Mouse (Mus musculus) testis, adult 2 months (tissue): ENCODE measurements around the gene Tmem189. TPM values are rescaled to one million over a fixed set of nuclear protein-coding genes. Genes with fewer than 3 reads are reported as not detected.

Experiments used
- H3K27ac ChIP-seq: fragments of 200-500 bp; 2 replicates; pipeline ENCODE4 v1.5.1; 2012; ENCODE audit warnings: low read depth, low read length; ENCODE audit not compliant: control insufficient read depth, insufficient read depth
- H3K27me3 ChIP-seq: fragments of 200-500 bp; 2 replicates; pipeline ENCODE4 v1.6.1; 2012; ENCODE audit warnings: mild to moderate bottlenecking, low read length, moderate library complexity; ENCODE audit not compliant: control insufficient read depth, insufficient read depth
- H3K36me3 ChIP-seq: fragments of 200-500 bp; 2 replicates; pipeline ENCODE4 v1.6.1; 2012; ENCODE audit warnings: mild to moderate bottlenecking, low read length; ENCODE audit not compliant: control insufficient read depth, insufficient read depth
- H3K4me1 ChIP-seq: fragments of 200-500 bp; 2 replicates; pipeline ENCODE4 v1.6.1; 2012; ENCODE audit warnings: low read length; ENCODE audit not compliant: control insufficient read depth, insufficient read depth
- H3K4me3 ChIP-seq: fragments of 200-500 bp; 2 replicates; pipeline ENCODE4 v1.5.1; 2012; ENCODE audit warnings: low read depth, mild to moderate bottlenecking, low read length, moderate library complexity, mixed read lengths; ENCODE audit not compliant: control insufficient read depth
- CTCF ChIP-seq: fragments of 200-500 bp; IDR thresholded peaks from 2 replicates; pipeline ENCODE4 v1.5.1; 2012; ENCODE audit warnings: low read depth, mild to moderate bottlenecking, inconsistent platforms, low read length, moderate library complexity; ENCODE audit not compliant: control insufficient read depth, insufficient read depth, insufficient replicate concordance
- POLR2A ChIP-seq: fragments of 200-500 bp; IDR thresholded peaks from 2 replicates; pipeline ENCODE4 v1.6.1; 2012; ENCODE audit warnings: low read depth, mild to moderate bottlenecking, inconsistent platforms, low read length, moderate library complexity; ENCODE audit not compliant: control insufficient read depth
- polyA plus RNA-seq: library from polyadenylated mRNA; depleted of rRNA; stranded (reverse); fragments of >200 nt; gene quantifications from 2 replicates; pipeline ENCODE4 v1.2.3, GENCODE M21; 2012

Tmem189 gene
- polyA plus RNA-seq, 1 experiment: 97.4 TPM

- Histone ChIP-seq H3K4me1 (peaks cover 14% of the 10 kb centered on the region), H3K27me3 (no peaks in the 10 kb centered on the region), H3K27ac (no peak overlapping the region), H3K36me3 (no peaks in the 10 kb centered on the region), H3K4me3 (no peak overlapping the region)
- no peak for TF ChIP-seq POLR2A
Measured at GRCm38 (mm10) chr2:167687651-167688101, 1.9 kb downstream of the Tmem189 start.

GRCm38 (mm10) chr2:167687250-167687586, 2.4 kb downstream of the Tmem189 start:
- no peaks in the 10 kb centered on the region for H3K27me3 ChIP-seq
- no peak overlapping the region for H3K4me3 ChIP-seq
- no peak overlapping the region for H3K27ac ChIP-seq
- TF ChIP-seq CTCF: no peak
- no peak for TF ChIP-seq POLR2A
- H3K36me3 ChIP-seq: no peaks in the 10 kb centered on the region
- peaks cover 14% of the 10 kb centered on the region for H3K4me1 ChIP-seq

- H3K27ac ChIP-seq: no peak overlapping the region
- no peaks in the 10 kb centered on the region for H3K27me3 ChIP-seq
- H3K4me3 ChIP-seq: no peak overlapping the region
- peaks cover 14% of the 10 kb centered on the region for H3K4me1 ChIP-seq
- no peaks in the 10 kb centered on the region for H3K36me3 ChIP-seq
- TF ChIP-seq CTCF: no peak
- no peak for TF ChIP-seq POLR2A
Measured at GRCm38 (mm10) chr2:167686382-167687249, 3.0 kb downstream of the Tmem189 start.

GRCm38 (mm10) chr2:167685865-167686264, 3.8 kb downstream of the Tmem189 start:
- Histone ChIP-seq H3K36me3 (no peaks in the 10 kb centered on the region), H3K4me3 (no peak overlapping the region), H3K27ac (no peak overlapping the region), H3K27me3 (no peaks in the 10 kb centered on the region), H3K4me1 (peaks cover 14% of the 10 kb centered on the region)
- no peak for TF ChIP-seq CTCF
- TF ChIP-seq POLR2A: no peak

- Histone ChIP-seq H3K27ac (no peak overlapping the region), H3K27me3 (no peaks in the 10 kb centered on the region), H3K4me1 (peaks cover 12% of the 10 kb centered on the region), H3K36me3 (no peaks in the 10 kb centered on the region), H3K4me3 (no peak overlapping the region)
- TF ChIP-seq POLR2A (no peak), CTCF (peak; percentile 98)
Measured at GRCm38 (mm10) chr2:167685137-167685536, 4.5 kb downstream of the Tmem189 start.

- H3K4me3 ChIP-seq: no peak overlapping the region
- no peaks in the 10 kb centered on the region for H3K27me3 ChIP-seq
- H3K36me3 ChIP-seq: no peaks in the 10 kb centered on the region
- TF ChIP-seq POLR2A (no peak), CTCF (no peak)
- H3K27ac ChIP-seq: no peak overlapping the region
- H3K4me1 ChIP-seq: peaks cover 7% of the 10 kb centered on the region
Measured at GRCm38 (mm10) chr2:167683721-167684120, 5.9 kb downstream of the Tmem189 start.

GRCm38 (mm10) chr2:167680657-167681056, 9.0 kb downstream of the Tmem189 start:
- H3K27ac ChIP-seq: no peak overlapping the region
- no peak for TF ChIP-seq POLR2A
- peak; percentile 30; the same call in 1 of the 2 replicates for TF ChIP-seq CTCF
- no peaks in the 10 kb centered on the region for H3K36me3 ChIP-seq
- no peaks in the 10 kb centered on the region for H3K27me3 ChIP-seq
- H3K4me1 ChIP-seq: peaks cover 6% of the 10 kb centered on the region; the same call in 1 of the 2 replicates
- no peak overlapping the region for H3K4me3 ChIP-seq

- Histone ChIP-seq H3K36me3 (no peaks in the 10 kb centered on the region), H3K4me3 (no peak overlapping the region)
- TF ChIP-seq POLR2A: no peak
- peak; percentile 98 for TF ChIP-seq CTCF
Measured at GRCm38 (mm10) chr2:167679902-167680430, 9.7 kb downstream of the Tmem189 start.

More at GRCm38 (mm10) chr2:167679902-167680430, 9.7 kb downstream of the Tmem189 start:
- H3K4me1 ChIP-seq: peaks cover 6% of the 10 kb centered on the region; the same call in 1 of the 2 replicates
- no peak overlapping the region for H3K27ac ChIP-seq
- no peaks in the 10 kb centered on the region for H3K27me3 ChIP-seq
